Mouse (Mus musculus): Measurements from ENCODE around the gene Adamtsl1. TPM values are rescaled to one million over a fixed set of nuclear protein-coding genes. Genes with fewer than 3 reads are reported as not detected.

Adamtsl1 gene
- polyA plus RNA-seq, 1 experiment from 2014 or later = 0.38 TPM

DNA sequence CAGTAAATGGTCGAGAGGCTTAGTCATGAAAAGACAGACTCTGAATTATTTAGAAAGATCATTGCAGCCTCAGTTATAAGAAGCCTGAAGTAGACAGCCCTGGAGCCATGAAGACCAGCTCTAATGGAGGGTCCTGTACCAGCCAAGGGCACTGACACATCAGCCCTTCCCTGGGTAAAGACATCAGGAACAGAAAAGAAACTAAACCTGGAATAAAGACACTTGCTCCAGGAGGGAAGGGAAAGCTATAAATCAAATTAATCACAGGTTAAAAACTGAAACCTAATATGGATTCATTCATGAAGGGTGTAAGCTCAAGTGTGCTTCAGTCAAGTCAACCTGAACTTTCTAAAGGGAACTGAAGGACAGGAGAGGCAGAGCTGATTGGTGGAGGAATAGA lies 645.4 kb downstream of the Adamtsl1 start:
- WGBS (ENCODE audit: insufficient replicate concordance) = 33% methylated on average over 1 of the region's 1 CpGs
- H3K9ac ChIP-seq (replicated peaks) = no peak overlapping the region
- H3K4me2 ChIP-seq (ENCODE audit: low read depth, low read length) = no peak overlapping the region
- no peak overlapping the region for H3K4me3 ChIP-seq (ENCODE audit: low read depth, low read length)
- H3K27ac ChIP-seq (ENCODE audit: low read depth) = no peak overlapping the region
- no peak for ATAC-seq
- TF ChIP-seq CTCF (IDR thresholded peaks at IDR 0.05; ENCODE audit: low read depth) = no peak
- TF ChIP-seq EP300 (IDR thresholded peaks at IDR 0.05; ENCODE audit: low read depth) = no peak
- no peaks in the 10 kb centered on the region for H3K4me1 ChIP-seq (ENCODE audit: insufficient read depth)
- H3K36me3 ChIP-seq (replicated peaks; ENCODE audit: insufficient read depth, low read length) = no peaks in the 10 kb centered on the region
- no peaks in the 10 kb centered on the region for H3K27me3 ChIP-seq (ENCODE audit: insufficient read depth, low read length)
- H3K9me3 ChIP-seq (ENCODE audit: low read length) = no peaks in the 10 kb centered on the region
- DNase-seq = no peak

GRCm38 (mm10) chr4:86170763-86171162 lies 656.8 kb downstream of the Adamtsl1 start:
- Histone ChIP-seq H3K4me2 (ENCODE audit: low read depth, low read length) (no peak overlapping the region), H3K9me3 (ENCODE audit: low read length) (no peaks in the 10 kb centered on the region), H3K4me3 (ENCODE audit: low read depth, low read length) (no peak overlapping the region), H3K27me3 (ENCODE audit: insufficient read depth, low read length) (no peaks in the 10 kb centered on the region), H3K9ac (replicated peaks) (no peak overlapping the region), H3K36me3 (replicated peaks; ENCODE audit: insufficient read depth, low read length) (no peaks in the 10 kb centered on the region), H3K4me1 (ENCODE audit: insufficient read depth) (no peaks in the 10 kb centered on the region), H3K27ac (ENCODE audit: low read depth) (no peak overlapping the region)
- WGBS (ENCODE audit: insufficient replicate concordance) = 84% methylated on average over 10 of the region's 10 CpGs
- ATAC-seq (no peak), DNase-seq (no peak)
- TF ChIP-seq CTCF (IDR thresholded peaks at IDR 0.05; ENCODE audit: low read depth) = no peak
- TF ChIP-seq EP300 (IDR thresholded peaks at IDR 0.05; ENCODE audit: low read depth) = no peak

GRCm38 (mm10) chr4:86171461-86171860 lies 657.5 kb downstream of the Adamtsl1 start:
- Histone ChIP-seq H3K4me1 (ENCODE audit: insufficient read depth) (no peaks in the 10 kb centered on the region), H3K9me3 (ENCODE audit: low read length) (no peaks in the 10 kb centered on the region)
- WGBS (ENCODE audit: insufficient replicate concordance) = 74% methylated on average over 5 of the region's 5 CpGs

DNA sequence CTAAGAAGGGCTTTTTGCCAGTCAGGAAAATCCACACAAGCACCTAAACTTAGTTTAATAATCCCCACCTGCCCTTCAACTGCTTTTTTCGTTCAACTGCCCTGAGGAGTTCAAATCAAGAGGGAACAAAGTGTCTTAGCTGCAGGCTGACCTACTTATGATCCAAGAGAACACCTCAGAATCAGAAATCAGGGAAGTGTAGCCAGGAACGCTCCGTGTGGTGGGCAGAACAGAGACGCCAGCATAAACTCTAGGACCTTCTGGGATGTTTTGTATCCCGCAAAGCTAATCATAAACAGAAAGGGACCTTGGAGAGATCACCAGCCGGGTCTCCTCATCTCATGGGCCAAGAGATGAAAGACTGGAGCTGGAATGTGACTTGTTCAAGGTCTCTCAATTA lies 663.5 kb downstream of the Adamtsl1 start:
- H3K27ac ChIP-seq (ENCODE audit: low read depth) = no peak overlapping the region
- no peaks in the 10 kb centered on the region for H3K4me1 ChIP-seq (ENCODE audit: insufficient read depth)
- no peak overlapping the region for H3K9ac ChIP-seq (replicated peaks)
- no peak for DNase-seq
- no peak overlapping the region for H3K4me3 ChIP-seq (ENCODE audit: low read depth, low read length)
- ATAC-seq = no peak
- H3K4me2 ChIP-seq (ENCODE audit: low read depth, low read length) = no peak overlapping the region
- TF ChIP-seq EP300 (IDR thresholded peaks at IDR 0.05; ENCODE audit: low read depth) (no peak), CTCF (IDR thresholded peaks at IDR 0.05; ENCODE audit: low read depth) (no peak)
- WGBS (ENCODE audit: insufficient replicate concordance) = 82% methylated on average over 6 of the region's 6 CpGs
- H3K9me3 ChIP-seq (ENCODE audit: low read length) = no peaks in the 10 kb centered on the region
- no peaks in the 10 kb centered on the region for H3K27me3 ChIP-seq (ENCODE audit: insufficient read depth, low read length)
- no peaks in the 10 kb centered on the region for H3K36me3 ChIP-seq (replicated peaks; ENCODE audit: insufficient read depth, low read length)

More at GRCm38 (mm10) chr4:86171461-86171860, 657.5 kb downstream of the Adamtsl1 start:
- TF ChIP-seq EP300 (IDR thresholded peaks at IDR 0.05; ENCODE audit: low read depth) (no peak), CTCF (IDR thresholded peaks at IDR 0.05; ENCODE audit: low read depth) (no peak)
- no peaks in the 10 kb centered on the region for H3K27me3 ChIP-seq (ENCODE audit: insufficient read depth, low read length)
- H3K9ac ChIP-seq (replicated peaks) = no peak overlapping the region
- ATAC-seq (no peak), DNase-seq (no peak)
- no peaks in the 10 kb centered on the region for H3K36me3 ChIP-seq (replicated peaks; ENCODE audit: insufficient read depth, low read length)
- H3K4me2 ChIP-seq (ENCODE audit: low read depth, low read length) = no peak overlapping the region
- H3K27ac ChIP-seq (ENCODE audit: low read depth) = no peak overlapping the region
- no peak overlapping the region for H3K4me3 ChIP-seq (ENCODE audit: low read depth, low read length)

- DNase-seq (no peak), ATAC-seq (no peak)
- H3K27me3 ChIP-seq (ENCODE audit: insufficient read depth, low read length) = no peaks in the 10 kb centered on the region
- H3K9ac ChIP-seq (replicated peaks) = no peak overlapping the region
- WGBS (ENCODE audit: insufficient replicate concordance) = 82% methylated on average over 14 of the region's 14 CpGs
- no peaks in the 10 kb centered on the region for H3K36me3 ChIP-seq (replicated peaks; ENCODE audit: insufficient read depth, low read length)
- TF ChIP-seq CTCF (IDR thresholded peaks at IDR 0.05; ENCODE audit: low read depth) (no peak), EP300 (IDR thresholded peaks at IDR 0.05; ENCODE audit: low read depth) (no peak)
- H3K9me3 ChIP-seq (ENCODE audit: low read length) = no peaks in the 10 kb centered on the region
- no peak overlapping the region for H3K27ac ChIP-seq (ENCODE audit: low read depth)
- H3K4me1 ChIP-seq (ENCODE audit: insufficient read depth) = no peaks in the 10 kb centered on the region
- no peak overlapping the region for H3K4me2 ChIP-seq (ENCODE audit: low read depth, low read length)
- H3K4me3 ChIP-seq (ENCODE audit: low read depth, low read length) = no peak overlapping the region
Observed at GRCm38 (mm10) chr4:86178116-86178515, 664.1 kb downstream of the Adamtsl1 start.

DNA sequence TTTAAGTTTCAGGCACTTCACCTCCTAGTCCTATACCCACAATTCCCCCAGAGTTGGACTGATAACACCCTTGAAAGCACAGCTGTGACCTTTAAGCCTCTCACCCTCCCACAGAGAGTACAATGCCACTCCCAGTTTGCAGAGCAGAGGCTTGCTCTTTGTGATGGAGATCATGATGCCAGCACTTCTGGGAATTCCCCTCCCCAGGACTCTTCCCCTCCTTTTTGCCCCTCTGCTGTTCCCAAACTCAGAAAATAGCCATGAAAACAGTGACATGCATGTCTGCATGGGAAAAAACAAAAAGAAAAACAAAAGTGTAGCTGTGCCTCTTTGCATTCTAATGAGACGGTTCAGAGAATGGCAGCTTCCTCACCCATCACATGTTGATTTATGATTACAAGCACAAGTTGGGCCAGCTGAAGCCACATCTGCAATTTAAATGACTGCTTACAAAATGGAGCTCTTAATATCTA lies 669.8 kb downstream of the Adamtsl1 start:
- Histone ChIP-seq H3K4me3 (ENCODE audit: low read depth, low read length) (no peak overlapping the region), H3K9me3 (ENCODE audit: low read length) (no peaks in the 10 kb centered on the region), H3K27me3 (ENCODE audit: insufficient read depth, low read length) (no peaks in the 10 kb centered on the region), H3K27ac (ENCODE audit: low read depth) (no peak overlapping the region), H3K4me2 (ENCODE audit: low read depth, low read length) (no peak overlapping the region), H3K9ac (replicated peaks) (no peak overlapping the region), H3K4me1 (ENCODE audit: insufficient read depth) (no peaks in the 10 kb centered on the region), H3K36me3 (replicated peaks; ENCODE audit: insufficient read depth, low read length) (no peaks in the 10 kb centered on the region)
- no peak for ATAC-seq
- no peak for TF ChIP-seq EP300 (IDR thresholded peaks at IDR 0.05; ENCODE audit: low read depth)
- TF ChIP-seq CTCF (IDR thresholded peaks at IDR 0.05; ENCODE audit: low read depth) = no peak
- no peak for DNase-seq
- WGBS (ENCODE audit: insufficient replicate concordance) = 37% methylated on average over 1 of the region's 1 CpGs

- Histone ChIP-seq H3K4me1 (ENCODE audit: insufficient read depth) (no peaks in the 10 kb centered on the region), H3K27ac (ENCODE audit: low read depth) (no peak overlapping the region), H3K27me3 (ENCODE audit: insufficient read depth, low read length) (no peaks in the 10 kb centered on the region), H3K4me2 (ENCODE audit: low read depth, low read length) (no peak overlapping the region), H3K9ac (replicated peaks) (no peak overlapping the region), H3K36me3 (replicated peaks; ENCODE audit: insufficient read depth, low read length) (no peaks in the 10 kb centered on the region), H3K9me3 (ENCODE audit: low read length) (no peaks in the 10 kb centered on the region), H3K4me3 (ENCODE audit: low read depth, low read length) (no peak overlapping the region)
- DNase-seq = no peak
- no peak for ATAC-seq
- TF ChIP-seq EP300 (IDR thresholded peaks at IDR 0.05; ENCODE audit: low read depth) = no peak
- no peak for TF ChIP-seq CTCF (IDR thresholded peaks at IDR 0.05; ENCODE audit: low read depth)
- 81% methylated on average over 2 of the region's 2 CpGs for WGBS (ENCODE audit: insufficient replicate concordance)
Observed at GRCm38 (mm10) chr4:86189853-86190252, 675.9 kb downstream of the Adamtsl1 start.

Data from liver, postnatal 0 days (tissue).